Mouse (Mus musculus) cerebellum, adult 2 months (tissue): Measurements from ENCODE around the gene Gm17018. TPM values are rescaled to one million over a fixed set of nuclear protein-coding genes. Genes with fewer than 3 reads are reported as not detected.

Source experiments
- DNase-seq, 2 experiments: peaks; one replicate each; pipeline ENCODE4 v3.0.0; 2021
- H3K27ac ChIP-seq: fragments of 200-500 bp; 2 replicates; pipeline ENCODE4 v1.5.1; 2012; ENCODE audit warnings: low read length, control low read depth, inconsistent platforms; ENCODE audit not compliant: insufficient read depth
- H3K27me3 ChIP-seq: fragments of 200-500 bp; 2 replicates; pipeline ENCODE4 v1.6.1; 2012; ENCODE audit warnings: inconsistent platforms, mild to moderate bottlenecking, low read length, moderate library complexity; ENCODE audit not compliant: control insufficient read depth, insufficient read depth
- H3K4me1 ChIP-seq: fragments of 200-500 bp; 2 replicates; pipeline ENCODE4 v1.6.1; 2011; ENCODE audit warnings: low read length; ENCODE audit not compliant: control insufficient read depth, insufficient read depth
- H3K4me3 ChIP-seq: fragments of 200-500 bp; replicated peaks from 2 replicates; pipeline ENCODE3; 2011; ENCODE audit warnings: mild to moderate bottlenecking, low read depth, low read length, control low read depth; ENCODE audit not compliant: insufficient read depth
- CTCF ChIP-seq: fragments of 200-500 bp; IDR thresholded peaks from 2 replicates; pipeline ENCODE4 v1.5.1; 2011; ENCODE audit warnings: low read depth, mild to moderate bottlenecking, control low read depth, low read length, moderate library complexity, borderline replicate concordance; ENCODE audit not compliant: insufficient read depth
- POLR2A ChIP-seq: fragments of 200-500 bp; IDR thresholded peaks from 2 replicates; pipeline ENCODE4 v1.6.1; 2011; ENCODE audit warnings: low read length, control low read depth, borderline replicate concordance; ENCODE audit not compliant: insufficient read depth
- WGBS: fragments of 180-500 bp; shearing (Covaris S2); methylation state at CpG from one replicate; pipeline ENCODE4 v1.1.7; 2018; 5-methylcytosine and 5-hydroxymethylcytosine counted together
- polyA plus RNA-seq: library from polyadenylated mRNA; depleted of rRNA; stranded (reverse); fragments of >200 nt; gene quantifications from 2 replicates; pipeline ENCODE4 v1.2.3, GENCODE M21; 2012; rRNA removed

Gene Gm17018
- polyA plus RNA-seq, 1 experiment: 56.7 TPM

GRCm38 (mm10) chr19:45621061-45621460 is 60.6 kb downstream of the Gm17018 start:
- Histone ChIP-seq H3K27me3 (no peaks in the 10 kb centered on the region), H3K4me1 (peaks cover 1% of the 10 kb centered on the region; the same call in 1 of the 2 replicates), H3K4me3 (no peak overlapping the region), H3K27ac (no peak overlapping the region)
- no peak for TF ChIP-seq POLR2A
- TF ChIP-seq CTCF: no peak
- WGBS: 46% methylated on average over 7 of the region's 7 CpGs
- no peak for DNase-seq

DNA sequence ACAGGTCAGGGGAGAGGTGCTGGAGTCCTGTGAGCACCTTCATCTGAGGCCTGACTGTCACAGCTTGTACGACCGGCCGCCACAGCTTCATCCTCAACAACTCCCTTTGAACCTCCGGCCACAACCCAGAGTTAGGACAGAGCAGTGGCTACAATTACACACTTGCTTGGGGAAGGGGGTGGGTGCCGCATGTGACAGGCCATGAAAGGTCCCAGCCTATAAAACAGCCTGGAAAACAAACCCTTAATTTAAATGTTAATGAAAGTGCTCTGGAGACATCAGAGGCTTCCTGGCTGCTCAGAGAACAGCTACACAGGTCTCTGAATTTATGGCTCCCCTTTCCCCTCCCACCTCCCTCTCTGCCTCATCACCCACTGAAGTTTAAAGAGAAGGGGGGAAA is 61.7 kb downstream of the Gm17018 start:
- DNase-seq: no peak
- no peaks in the 10 kb centered on the region for H3K27me3 ChIP-seq
- no peak overlapping the region for H3K27ac ChIP-seq
- no peak overlapping the region for H3K4me3 ChIP-seq
- 91% methylated on average over 5 of the region's 5 CpGs for WGBS
- no peak for TF ChIP-seq CTCF
- no peak for TF ChIP-seq POLR2A
- no peaks in the 10 kb centered on the region; the same call in 1 of the 2 replicates for H3K4me1 ChIP-seq

- DNase-seq: no peak
- H3K4me3 ChIP-seq: no peak overlapping the region
- 79% methylated on average over 4 of the region's 4 CpGs for WGBS
- H3K27me3 ChIP-seq: no peaks in the 10 kb centered on the region
- no peak overlapping the region for H3K27ac ChIP-seq
- H3K4me1 ChIP-seq: no peaks in the 10 kb centered on the region; the same call in 1 of the 2 replicates
- TF ChIP-seq CTCF (no peak), POLR2A (no peak)
Observed at GRCm38 (mm10) chr19:45623710-45624109, 63.3 kb downstream of the Gm17018 start.

DNA sequence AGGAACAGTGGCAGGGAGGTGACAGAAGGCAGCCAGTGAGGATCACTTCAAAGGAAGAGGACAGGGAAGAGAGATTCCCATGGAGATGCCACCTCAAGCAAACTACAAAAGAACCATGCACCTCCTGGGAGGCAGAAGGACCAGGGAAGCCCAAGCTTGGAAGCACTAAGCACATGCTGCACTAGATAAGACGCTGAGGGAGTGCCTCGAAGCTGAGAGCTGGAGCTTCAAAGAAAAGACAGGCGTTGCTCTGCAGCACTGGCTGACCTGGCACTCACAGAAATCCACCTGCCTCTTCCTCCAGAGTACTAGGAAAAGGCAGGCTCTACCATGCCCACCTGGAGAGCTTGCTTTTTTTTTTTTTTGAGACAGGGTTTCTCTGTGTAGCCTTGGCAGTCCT is 66.6 kb downstream of the Gm17018 start:
- Histone ChIP-seq H3K4me3 (no peak overlapping the region), H3K4me1 (no peaks in the 10 kb centered on the region), H3K27me3 (no peaks in the 10 kb centered on the region), H3K27ac (no peak overlapping the region)
- 25% methylated on average over 3 of the region's 3 CpGs for WGBS
- no peak for DNase-seq
- TF ChIP-seq POLR2A (no peak), CTCF (no peak)

DNA sequence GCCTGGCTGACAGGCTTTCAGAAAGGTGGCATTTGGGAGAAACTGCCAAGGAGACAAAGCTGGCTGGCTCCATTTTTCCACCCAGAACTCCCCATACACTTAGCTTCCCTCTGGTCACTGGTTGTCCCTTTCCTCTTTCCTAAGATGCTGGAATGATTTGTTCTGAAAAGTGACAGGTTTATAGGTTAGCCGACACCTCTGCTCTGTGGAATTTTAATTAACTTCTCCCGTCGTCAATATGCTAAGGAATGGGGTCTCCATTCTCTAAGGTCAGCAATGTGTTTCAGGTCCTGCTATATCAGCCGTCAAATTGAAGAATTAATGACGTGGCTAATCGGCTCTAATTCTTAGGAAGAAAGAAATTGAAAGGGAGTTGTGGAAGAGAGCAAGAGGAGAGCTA is 68.2 kb downstream of the Gm17018 start:
- TF ChIP-seq POLR2A: no peak
- no peak for TF ChIP-seq CTCF
- Histone ChIP-seq H3K4me3 (no peak overlapping the region), H3K4me1 (no peaks in the 10 kb centered on the region), H3K27me3 (no peaks in the 10 kb centered on the region), H3K27ac (no peak overlapping the region)
- DNase-seq: no peak
- WGBS: 74% methylated on average over 6 of the region's 6 CpGs

DNA sequence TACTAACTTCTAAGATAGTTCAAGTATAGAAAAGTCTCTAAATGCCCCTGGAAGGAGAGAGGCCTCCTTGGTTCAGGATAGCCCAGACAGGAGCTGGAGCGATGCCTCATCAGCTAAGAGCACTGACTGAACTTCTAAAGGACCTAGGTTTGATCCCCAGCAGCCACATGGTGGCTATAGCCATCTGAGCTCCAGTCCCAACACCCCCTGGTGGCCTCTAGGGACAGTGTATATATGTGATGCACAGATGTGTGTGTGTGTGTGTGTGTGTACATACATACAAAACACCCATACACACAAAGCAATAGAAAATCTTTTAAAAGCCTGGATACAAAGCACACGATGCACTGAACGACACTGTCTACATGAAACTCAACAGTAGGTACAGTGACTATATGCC is 68.8 kb downstream of the Gm17018 start:
- Histone ChIP-seq H3K27ac (no peak overlapping the region), H3K27me3 (no peaks in the 10 kb centered on the region), H3K4me1 (no peaks in the 10 kb centered on the region), H3K4me3 (no peak overlapping the region)
- DNase-seq: no peak
- TF ChIP-seq POLR2A: no peak
- TF ChIP-seq CTCF: no peak
- WGBS: 98% methylated on average over 3 of the region's 3 CpGs

Other genes with a start within 250 kb of the Gm17018 start
- gene Btrc, start 196.9 kb upstream of the Gm17018 start, polyA plus RNA-seq: 65.9 and 66.5 TPM in 2 replicates
- gene Poll, start 84 bp upstream of the Gm17018 start, polyA plus RNA-seq: 14.5 and 14.6 TPM in 2 replicates
- 43.7 and 44.8 TPM in 2 replicates for gene Fbxw4, start 99.7 kb downstream of the Gm17018 start, polyA plus RNA-seq
- gene Fgf8, start 182.3 kb downstream of the Gm17018 start, polyA plus RNA-seq: not detected in 2 replicates
- 14.7 and 15.0 TPM in 2 replicates for gene Npm3, start 189.0 kb downstream of the Gm17018 start, polyA plus RNA-seq
- gene Mgea5, start 223.2 kb downstream of the Gm17018 start, polyA plus RNA-seq: 109 and 116 TPM in 2 replicates